In genomic region chr11:65664903-65665302, GRCm38 (mm10) we compare ENCODE assay signal across 18 mouse cellular contexts.
DNase-seq lines count a peak whose midpoint lies in the region; ATAC-seq and TF ChIP-seq lines count a peak whose summit lies in the region.
"Had no signal": no experiment of that assay in that cellular context is flagged by ENCODE, and none has a peak within 500 bp of the region (broad histone marks: within the 10 kb centered on the region; RNA-seq: fewer than 3 reads in every experiment).

No protein-coding gene starts in this region.

- no peaks in the 10 kb centered on the region for H3K27me3 ChIP-seq in forebrain, embryonic 14.5 days (replicated peaks; ENCODE audit: control insufficient read depth, insufficient read depth, low read length)
- no peaks in the 10 kb centered on the region for H3K27me3 ChIP-seq in forebrain, embryonic 10.5 days (ENCODE audit: poor library complexity, severe bottlenecking)
- no peaks in the 10 kb centered on the region for H3K27me3 ChIP-seq in heart, embryonic 16.5 days (ENCODE audit: control insufficient read depth, insufficient read depth, low read length)
- H3K27me3 ChIP-seq in heart, embryonic 12.5 days (replicated peaks), result no peaks in the 10 kb centered on the region
- no peaks in the 10 kb centered on the region for H3K27me3 ChIP-seq in lung, embryonic 14.5 days (ENCODE audit: insufficient read depth, low read length)
- H3K27me3 ChIP-seq: forebrain, embryonic 13.5 days had no signal

- no peaks in the 10 kb centered on the region for H3K9me3 ChIP-seq in forebrain, embryonic 14.5 days (replicated peaks; ENCODE audit: control insufficient read depth, low read length)
- no peaks in the 10 kb centered on the region for H3K9me3 ChIP-seq in forebrain, embryonic 10.5 days
- H3K9me3 ChIP-seq in heart, embryonic 16.5 days (replicated peaks; ENCODE audit: control insufficient read depth, low read length), result no peaks in the 10 kb centered on the region; the same call in 1 of the 2 replicates
- peaks cover 4% of the 10 kb centered on the region; the same call in 1 of the 2 replicates for H3K9me3 ChIP-seq in heart, embryonic 12.5 days (replicated peaks)
- H3K9me3 ChIP-seq in lung, embryonic 14.5 days (ENCODE audit: low read depth, low read length), result no peaks in the 10 kb centered on the region
- H3K9me3 ChIP-seq: forebrain, embryonic 13.5 days; liver, embryonic 15.5 days had no signal

- H3K4me2 ChIP-seq in forebrain, embryonic 14.5 days (ENCODE audit: low read length), result no peak overlapping the region
- no peak overlapping the region for H3K4me2 ChIP-seq in heart, embryonic 16.5 days (ENCODE audit: low read depth, low read length)
- no peak overlapping the region for H3K4me2 ChIP-seq in heart, embryonic 12.5 days
- H3K4me2 ChIP-seq in lung, embryonic 14.5 days, result no peak overlapping the region
- H3K4me2 ChIP-seq: forebrain, embryonic 13.5 days; liver, embryonic 15.5 days had no signal

- TF ChIP-seq CTCF in lung, embryonic 14.5 days (IDR thresholded peaks at IDR 0.05; ENCODE audit: low read depth), result no peak

- peak; percentile 54 for DNase-seq in forebrain, embryonic 14.5 days (ENCODE audit: low spot score)
- no peak for DNase-seq in forebrain, embryonic 10.5 days (ENCODE audit: extremely low spot score, low spot score)
- peak; percentile 37 for DNase-seq in lung, embryonic 14.5 days
- no peak for DNase-seq in lung, postnatal 14 days
- peak; percentile 64 for DNase-seq in brain, adult 2 months (ENCODE audit: low read depth, low spot score)
- DNase-seq in ovary, postnatal 36 days (ENCODE audit: low spot score), result no peak
- DNase-seq: cerebellum, adult 11 months; cerebellum, postnatal 25 days; kidney, adult 18-20 months; kidney, postnatal 10 days; lung, postnatal 10 days; thymus, postnatal 4 days had no signal

- ATAC-seq in forebrain, embryonic 14.5 days, result no peak
- ATAC-seq in heart, embryonic 16.5 days (replicated peaks; ENCODE audit: extremely low read depth, insufficient read depth, low FRiP score), result no peak
- no peak for ATAC-seq in heart, embryonic 12.5 days (ENCODE audit: insufficient number of reproducible peaks, low FRiP score)
- ATAC-seq in lung, embryonic 14.5 days (ENCODE audit: insufficient read depth), result no peak
- ATAC-seq: forebrain, embryonic 13.5 days had no signal

- no peak overlapping the region for H3K9ac ChIP-seq in forebrain, embryonic 14.5 days (ENCODE audit: low read length)
- H3K9ac ChIP-seq in heart, embryonic 16.5 days (ENCODE audit: low read length), result no peak overlapping the region
- no peak overlapping the region for H3K9ac ChIP-seq in heart, embryonic 12.5 days
- H3K9ac ChIP-seq in lung, embryonic 14.5 days, result no peak overlapping the region
- H3K9ac ChIP-seq: forebrain, embryonic 13.5 days; liver, embryonic 15.5 days had no signal

- no peaks in the 10 kb centered on the region for H3K36me3 ChIP-seq in forebrain, embryonic 14.5 days (ENCODE audit: control insufficient read depth, insufficient read depth, low read length)
- H3K36me3 ChIP-seq in forebrain, embryonic 10.5 days (replicated peaks), result no peaks in the 10 kb centered on the region
- no peaks in the 10 kb centered on the region for H3K36me3 ChIP-seq in heart, embryonic 16.5 days (ENCODE audit: control insufficient read depth, insufficient read depth)
- no peaks in the 10 kb centered on the region for H3K36me3 ChIP-seq in heart, embryonic 12.5 days
- H3K36me3 ChIP-seq in lung, embryonic 14.5 days (ENCODE audit: insufficient read depth), result no peaks in the 10 kb centered on the region
- H3K36me3 ChIP-seq: liver, embryonic 15.5 days had no signal

- no peaks in the 10 kb centered on the region for H3K4me1 ChIP-seq in forebrain, embryonic 14.5 days (ENCODE audit: control insufficient read depth, insufficient read depth, low read length)
- H3K4me1 ChIP-seq in forebrain, embryonic 10.5 days, result no peaks in the 10 kb centered on the region
- H3K4me1 ChIP-seq in heart, embryonic 16.5 days (ENCODE audit: control insufficient read depth, insufficient read depth, low read length), result peaks cover 24% of the 10 kb centered on the region
- peaks cover 22% of the 10 kb centered on the region for H3K4me1 ChIP-seq in heart, embryonic 12.5 days (replicated peaks)
- no peaks in the 10 kb centered on the region for H3K4me1 ChIP-seq in lung, embryonic 14.5 days (ENCODE audit: insufficient read depth)
- H3K4me1 ChIP-seq: liver, embryonic 15.5 days; megakaryocyte, embryonic 14.5 days had no signal

- H3K27ac ChIP-seq in forebrain, embryonic 14.5 days (ENCODE audit: low read depth, low read length), result no peak overlapping the region
- H3K27ac ChIP-seq in forebrain, embryonic 10.5 days, result no peak overlapping the region
- peak overlapping the region; percentile 72 for H3K27ac ChIP-seq in heart, embryonic 16.5 days (ENCODE audit: low read length)
- H3K27ac ChIP-seq in heart, embryonic 12.5 days (ENCODE audit: poor library complexity, severe bottlenecking), result no peak overlapping the region
- no peak overlapping the region for H3K27ac ChIP-seq in lung, embryonic 14.5 days (ENCODE audit: low read depth)
- H3K27ac ChIP-seq: forebrain, embryonic 13.5 days; liver, embryonic 15.5 days had no signal

- H3K4me3 ChIP-seq in forebrain, embryonic 14.5 days (ENCODE audit: low read depth, low read length), result no peak overlapping the region
- no peak overlapping the region for H3K4me3 ChIP-seq in forebrain, embryonic 10.5 days
- no peak overlapping the region for H3K4me3 ChIP-seq in heart, embryonic 16.5 days (ENCODE audit: low read length)
- no peak overlapping the region for H3K4me3 ChIP-seq in heart, embryonic 12.5 days
- H3K4me3 ChIP-seq in lung, embryonic 14.5 days (ENCODE audit: low read depth, low read length), result no peak overlapping the region
- H3K4me3 ChIP-seq: forebrain, embryonic 13.5 days; liver, embryonic 15.5 days; megakaryocyte, embryonic 14.5 days; myocyte had no signal

- 55% methylated on average over 6 of the region's 6 CpGs for WGBS in forebrain, embryonic 14.5 days
- WGBS in forebrain, embryonic 10.5 days, result 82% methylated on average over 6 of the region's 6 CpGs
- WGBS in heart, embryonic 16.5 days, result 63% methylated on average over 6 of the region's 6 CpGs
- 74% methylated on average over 6 of the region's 6 CpGs for WGBS in heart, embryonic 12.5 days
- WGBS in lung, embryonic 14.5 days, result 53% methylated on average over 6 of the region's 6 CpGs

Comparison
In these comparisons a context has a peak if more than half of its experiments do, and no peak if none do; other contexts are left out.
1. DNase-seq: peak in forebrain, embryonic 14.5 days (single experiment), lung, embryonic 14.5 days (single experiment) and brain, adult 2 months (single experiment); none in forebrain, embryonic 10.5 days (single experiment), lung, postnatal 14 days (single experiment) and ovary, postnatal 36 days (single experiment).